Mouse (Mus musculus): ENCODE data around the gene Eme2. TPM values are rescaled to one million over a fixed set of nuclear protein-coding genes. Genes with fewer than 3 reads are reported as not detected.

The Eme2 gene
- polyA plus RNA-seq, 1 experiment: 4.0 TPM

DNA sequence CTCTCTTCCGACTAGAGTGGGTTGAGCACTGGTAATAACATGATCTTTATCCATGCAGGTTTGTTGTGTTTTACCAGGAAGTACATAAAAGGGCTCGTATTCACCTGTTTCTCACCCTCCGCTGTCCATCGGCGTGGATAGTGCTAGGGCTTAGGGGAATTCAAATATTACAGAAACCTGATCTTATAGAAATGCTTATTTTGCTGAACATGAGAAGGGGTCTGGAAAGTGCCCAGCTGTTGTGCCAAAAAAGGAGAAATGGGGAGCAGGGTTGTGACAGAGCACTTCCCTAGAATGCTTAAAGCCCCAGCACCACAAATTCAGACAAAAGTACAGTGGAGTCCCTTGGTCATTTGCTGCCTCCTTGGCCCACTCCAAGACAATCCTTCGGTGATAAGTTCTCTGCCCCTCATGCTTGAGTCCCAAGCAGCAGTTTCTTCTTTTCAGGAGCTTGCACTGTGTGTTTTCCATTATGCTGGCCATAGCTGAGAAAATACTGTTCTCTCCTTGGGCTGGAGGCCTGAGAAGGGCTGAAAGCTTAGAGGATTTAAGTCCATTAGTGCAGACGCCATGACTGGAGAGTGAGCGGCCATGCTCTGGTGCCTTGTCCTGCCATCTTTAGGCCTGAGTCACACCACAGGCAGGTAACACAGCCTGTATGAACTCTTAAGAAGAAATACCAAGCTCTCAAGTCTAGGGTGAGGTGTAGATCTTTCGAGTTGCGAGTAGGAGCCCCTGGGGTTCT, 43.3 kb downstream of the Eme2 start:
- TF ChIP-seq CTCF (IDR thresholded peaks at IDR 0.05; ENCODE audit: low read depth, low read length): no peak
- TF ChIP-seq POLR2A (IDR thresholded peaks at IDR 0.05; ENCODE audit: insufficient read depth, low read length): no peak
- TF ChIP-seq EP300 (IDR thresholded peaks at IDR 0.05; ENCODE audit: insufficient read depth, low read depth, low read length): no peak
- H3K4me1 ChIP-seq (ENCODE audit: control insufficient read depth, insufficient read depth, low read length): peaks cover 3% of the 10 kb centered on the region
- H3K9ac ChIP-seq (ENCODE audit: low read depth, poor library complexity, severe bottlenecking): peak overlapping the region; percentile 43; the same call in 1 of the 2 replicates
- H3K27me3 ChIP-seq (ENCODE audit: control insufficient read depth, insufficient read depth, low read length, poor library complexity, severe bottlenecking): no peaks in the 10 kb centered on the region
- no peaks in the 10 kb centered on the region for H3K9me3 ChIP-seq (replicated peaks; ENCODE audit: control insufficient read depth, insufficient read depth, low read length, poor library complexity, severe bottlenecking)
- H3K4me3 ChIP-seq (ENCODE audit: low read depth, low read length): no peak overlapping the region; the same call in 1 of the 2 replicates
- H3K27ac ChIP-seq (ENCODE audit: insufficient read depth, low read length): no peak overlapping the region
- H3K36me3 ChIP-seq (ENCODE audit: control insufficient read depth, insufficient read depth, low read length, poor library complexity, severe bottlenecking): no peaks in the 10 kb centered on the region

DNA sequence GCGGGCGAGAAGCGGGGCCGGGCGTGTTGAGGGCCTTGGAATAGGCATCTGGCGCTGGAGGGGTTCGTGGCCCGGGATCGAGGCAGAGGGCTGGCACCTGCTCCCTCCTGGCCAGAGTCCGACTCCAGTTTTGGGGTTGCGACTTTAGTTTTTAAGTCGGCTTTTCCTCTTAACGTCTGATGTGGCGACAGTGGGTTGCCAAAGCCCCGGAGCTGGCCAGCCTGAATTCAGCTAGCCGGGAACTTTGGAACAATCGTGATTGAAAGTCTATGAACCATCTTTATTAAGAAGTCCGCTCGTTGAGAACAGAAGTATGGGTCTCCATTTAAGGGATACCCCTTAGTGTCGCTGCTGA, 44.1 kb downstream of the Eme2 start:
- Histone ChIP-seq H3K36me3 (ENCODE audit: control insufficient read depth, insufficient read depth, low read length, poor library complexity, severe bottlenecking) (no peaks in the 10 kb centered on the region), H3K4me3 (ENCODE audit: low read depth, low read length) (peak overlapping the region; percentile 73), H3K4me1 (ENCODE audit: control insufficient read depth, insufficient read depth, low read length) (peaks cover 3% of the 10 kb centered on the region), H3K27me3 (ENCODE audit: control insufficient read depth, insufficient read depth, low read length, poor library complexity, severe bottlenecking) (no peaks in the 10 kb centered on the region), H3K9me3 (replicated peaks; ENCODE audit: control insufficient read depth, insufficient read depth, low read length, poor library complexity, severe bottlenecking) (no peaks in the 10 kb centered on the region), H3K9ac (ENCODE audit: low read depth, poor library complexity, severe bottlenecking) (peak overlapping the region; percentile 43), H3K27ac (ENCODE audit: insufficient read depth, low read length) (no peak overlapping the region)
- no peak for TF ChIP-seq CTCF (IDR thresholded peaks at IDR 0.05; ENCODE audit: low read depth, low read length)
- TF ChIP-seq EP300 (IDR thresholded peaks at IDR 0.05; ENCODE audit: insufficient read depth, low read depth, low read length): no peak
- no peak for TF ChIP-seq POLR2A (IDR thresholded peaks at IDR 0.05; ENCODE audit: insufficient read depth, low read length)

DNA sequence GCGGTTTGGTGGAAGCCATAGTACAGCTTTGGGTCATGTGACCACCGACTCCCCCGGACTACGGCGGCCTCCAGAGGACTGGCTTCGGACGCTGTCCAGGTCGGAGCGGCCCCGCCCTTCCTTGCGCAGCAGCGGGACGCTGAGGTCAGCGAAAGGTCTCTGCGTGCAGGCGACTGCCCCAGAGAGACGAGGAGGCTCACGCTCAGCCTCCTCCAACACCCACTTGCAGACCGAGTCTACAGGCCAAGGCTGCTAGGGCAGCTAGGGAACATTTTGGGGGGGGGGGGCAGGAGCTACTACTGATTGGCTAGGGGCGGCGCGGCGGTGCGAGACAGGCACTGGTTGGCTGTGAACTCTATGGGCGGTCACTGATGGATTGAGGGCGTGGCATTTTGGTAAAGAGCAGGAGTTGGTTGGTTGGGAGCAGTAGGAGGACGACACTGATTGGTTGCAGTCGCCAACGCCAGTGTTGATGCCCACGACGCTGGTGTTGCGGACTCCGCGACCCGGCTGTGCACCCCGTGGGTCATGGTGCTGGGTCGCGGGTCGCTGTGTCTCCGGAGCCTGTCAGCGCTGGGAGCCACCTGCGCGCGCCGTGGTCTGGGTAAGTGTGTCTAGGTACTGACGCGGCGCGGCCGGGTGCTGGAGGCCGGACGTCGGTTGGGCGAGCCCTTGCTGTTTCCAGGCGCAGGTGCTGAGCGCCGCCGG, 44.7 kb downstream of the Eme2 start, which contains the start of gene Fahd1:
Gene Fahd1 (minus strand): TSS at position 300 of the 708 bp plus-strand sequence.
- H3K27me3 ChIP-seq (ENCODE audit: control insufficient read depth, insufficient read depth, low read length, poor library complexity, severe bottlenecking): no peaks in the 10 kb centered on the region
- H3K4me1 ChIP-seq (ENCODE audit: control insufficient read depth, insufficient read depth, low read length): peaks cover 2% of the 10 kb centered on the region
- H3K4me3 ChIP-seq (ENCODE audit: low read depth, low read length): peak within 1 kb of the TSS; percentile 73
- peak within 1 kb of the TSS; percentile 65 for H3K27ac ChIP-seq (ENCODE audit: insufficient read depth, low read length)
- peak within 1 kb of the TSS; percentile 43 for H3K9ac ChIP-seq (ENCODE audit: low read depth, poor library complexity, severe bottlenecking)
- peak; percentile 39 for TF ChIP-seq POLR2A (IDR thresholded peaks at IDR 0.05; ENCODE audit: insufficient read depth, low read length)
- TF ChIP-seq CTCF (IDR thresholded peaks at IDR 0.05; ENCODE audit: low read depth, low read length): no peak
- TF ChIP-seq EP300 (IDR thresholded peaks at IDR 0.05; ENCODE audit: insufficient read depth, low read depth, low read length): no peak
- no peaks in the 10 kb centered on the region for H3K36me3 ChIP-seq (ENCODE audit: control insufficient read depth, insufficient read depth, low read length, poor library complexity, severe bottlenecking)
- H3K9me3 ChIP-seq (replicated peaks; ENCODE audit: control insufficient read depth, insufficient read depth, low read length, poor library complexity, severe bottlenecking): no peaks in the 10 kb centered on the region

DNA sequence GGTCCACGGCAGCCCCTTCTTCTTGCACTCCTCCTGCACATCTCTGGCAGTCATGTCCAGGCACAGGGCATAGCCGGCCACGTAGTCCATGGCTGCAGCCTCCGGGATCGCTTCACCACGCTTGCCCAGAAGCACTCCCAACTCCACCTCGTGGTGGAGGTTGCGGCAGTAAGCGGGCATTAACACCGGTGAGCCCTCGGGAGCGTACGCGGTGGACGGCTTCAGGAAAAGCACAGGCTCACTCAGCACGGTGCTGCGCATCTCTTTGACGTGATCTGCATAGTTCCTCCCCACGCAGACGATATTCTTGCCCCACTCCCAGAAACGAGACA, 45.2 kb downstream of the Eme2 start:
- Histone ChIP-seq H3K9me3 (replicated peaks; ENCODE audit: control insufficient read depth, insufficient read depth, low read length, poor library complexity, severe bottlenecking) (no peaks in the 10 kb centered on the region), H3K4me1 (ENCODE audit: control insufficient read depth, insufficient read depth, low read length) (peaks cover 2% of the 10 kb centered on the region)
- TF ChIP-seq EP300 (IDR thresholded peaks at IDR 0.05; ENCODE audit: insufficient read depth, low read depth, low read length): no peak
- TF ChIP-seq CTCF (IDR thresholded peaks at IDR 0.05; ENCODE audit: low read depth, low read length): no peak
- TF ChIP-seq POLR2A (IDR thresholded peaks at IDR 0.05; ENCODE audit: insufficient read depth, low read length): no peak

DNA sequence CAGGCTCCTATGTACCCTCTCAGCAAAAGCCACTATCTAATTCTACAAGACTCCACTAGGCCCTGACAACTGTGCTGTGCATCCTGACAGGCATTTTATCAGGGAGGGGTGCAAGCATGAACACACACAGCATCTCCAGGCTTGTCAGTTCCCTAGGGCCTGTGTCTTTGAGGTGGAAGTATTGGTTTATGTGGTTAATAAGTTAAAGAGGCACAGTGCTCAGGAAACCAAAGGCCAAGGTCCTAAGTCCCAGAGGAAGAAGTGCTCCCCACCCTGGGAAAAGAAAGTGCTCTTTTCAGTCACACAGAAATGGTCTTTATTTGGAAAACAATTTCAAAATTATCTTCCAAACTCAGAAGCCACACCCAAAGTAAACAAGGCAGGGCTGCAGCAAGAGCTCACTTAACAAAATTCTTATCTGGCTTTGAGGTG, 46.3 kb downstream of the Eme2 start:
- Histone ChIP-seq H3K27me3 (ENCODE audit: control insufficient read depth, insufficient read depth, low read length, poor library complexity, severe bottlenecking) (no peaks in the 10 kb centered on the region), H3K9ac (ENCODE audit: low read depth, poor library complexity, severe bottlenecking) (0 out of 2 replicates have a peak overlapping the region, but pooled peaks have one; percentile 23), H3K4me1 (ENCODE audit: control insufficient read depth, insufficient read depth, low read length) (peaks cover 2% of the 10 kb centered on the region), H3K4me3 (ENCODE audit: low read depth, low read length) (no peak overlapping the region), H3K9me3 (replicated peaks; ENCODE audit: control insufficient read depth, insufficient read depth, low read length, poor library complexity, severe bottlenecking) (no peaks in the 10 kb centered on the region), H3K27ac (ENCODE audit: insufficient read depth, low read length) (no peak overlapping the region), H3K36me3 (ENCODE audit: control insufficient read depth, insufficient read depth, low read length, poor library complexity, severe bottlenecking) (no peaks in the 10 kb centered on the region)
- no peak for TF ChIP-seq CTCF (IDR thresholded peaks at IDR 0.05; ENCODE audit: low read depth, low read length)
- TF ChIP-seq EP300 (IDR thresholded peaks at IDR 0.05; ENCODE audit: insufficient read depth, low read depth, low read length): no peak
- TF ChIP-seq POLR2A (IDR thresholded peaks at IDR 0.05; ENCODE audit: insufficient read depth, low read length): no peak

More for the DNA sequence above, 45.2 kb downstream of the Eme2 start:
- peak overlapping the region; percentile 65 for H3K27ac ChIP-seq (ENCODE audit: insufficient read depth, low read length)
- H3K9ac ChIP-seq (ENCODE audit: low read depth, poor library complexity, severe bottlenecking): peak overlapping the region; percentile 18
- no peaks in the 10 kb centered on the region for H3K36me3 ChIP-seq (ENCODE audit: control insufficient read depth, insufficient read depth, low read length, poor library complexity, severe bottlenecking)
- peak overlapping the region; percentile 69 for H3K4me3 ChIP-seq (ENCODE audit: low read depth, low read length)
- no peaks in the 10 kb centered on the region for H3K27me3 ChIP-seq (ENCODE audit: control insufficient read depth, insufficient read depth, low read length, poor library complexity, severe bottlenecking)

DNA sequence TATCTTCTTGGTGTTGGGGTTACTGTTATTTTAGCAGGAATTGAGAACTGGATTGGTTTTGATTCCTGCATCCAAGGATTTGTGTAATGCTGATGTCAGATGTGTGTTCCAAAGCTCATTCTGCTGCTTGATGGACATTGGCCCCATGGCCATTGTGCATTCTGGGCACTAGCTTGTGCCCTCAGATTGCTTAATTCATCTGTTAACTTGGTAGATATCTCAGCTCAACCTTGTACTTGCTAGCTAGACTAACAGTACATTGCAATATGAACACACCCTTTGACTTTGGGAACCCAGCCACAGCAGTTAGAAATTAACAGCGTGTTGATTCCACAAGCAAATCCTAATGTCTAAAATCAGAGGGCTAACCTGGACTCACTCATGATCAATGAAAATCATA, 47.5 kb downstream of the Eme2 start:
- H3K9ac ChIP-seq (ENCODE audit: low read depth, poor library complexity, severe bottlenecking): no peak overlapping the region
- TF ChIP-seq CTCF (IDR thresholded peaks at IDR 0.05; ENCODE audit: low read depth, low read length): no peak
- no peak for TF ChIP-seq POLR2A (IDR thresholded peaks at IDR 0.05; ENCODE audit: insufficient read depth, low read length)
- TF ChIP-seq EP300 (IDR thresholded peaks at IDR 0.05; ENCODE audit: insufficient read depth, low read depth, low read length): no peak
- H3K27me3 ChIP-seq (ENCODE audit: control insufficient read depth, insufficient read depth, low read length, poor library complexity, severe bottlenecking): no peaks in the 10 kb centered on the region
- no peaks in the 10 kb centered on the region for H3K36me3 ChIP-seq (ENCODE audit: control insufficient read depth, insufficient read depth, low read length, poor library complexity, severe bottlenecking)
- no peak overlapping the region for H3K27ac ChIP-seq (ENCODE audit: insufficient read depth, low read length)
- H3K4me3 ChIP-seq (ENCODE audit: low read depth, low read length): no peak overlapping the region
- peaks cover 2% of the 10 kb centered on the region for H3K4me1 ChIP-seq (ENCODE audit: control insufficient read depth, insufficient read depth, low read length)
- H3K9me3 ChIP-seq (replicated peaks; ENCODE audit: control insufficient read depth, insufficient read depth, low read length, poor library complexity, severe bottlenecking): no peaks in the 10 kb centered on the region
